Mouse (Mus musculus): ENCODE results near the gene Exoc3l4. TPM values are rescaled to one million over a fixed set of nuclear protein-coding genes. Genes with fewer than 3 reads are reported as not detected.

The Exoc3l4 gene
- polyA plus RNA-seq, 1 experiment from 2014 or later: 1.9 TPM

DNA sequence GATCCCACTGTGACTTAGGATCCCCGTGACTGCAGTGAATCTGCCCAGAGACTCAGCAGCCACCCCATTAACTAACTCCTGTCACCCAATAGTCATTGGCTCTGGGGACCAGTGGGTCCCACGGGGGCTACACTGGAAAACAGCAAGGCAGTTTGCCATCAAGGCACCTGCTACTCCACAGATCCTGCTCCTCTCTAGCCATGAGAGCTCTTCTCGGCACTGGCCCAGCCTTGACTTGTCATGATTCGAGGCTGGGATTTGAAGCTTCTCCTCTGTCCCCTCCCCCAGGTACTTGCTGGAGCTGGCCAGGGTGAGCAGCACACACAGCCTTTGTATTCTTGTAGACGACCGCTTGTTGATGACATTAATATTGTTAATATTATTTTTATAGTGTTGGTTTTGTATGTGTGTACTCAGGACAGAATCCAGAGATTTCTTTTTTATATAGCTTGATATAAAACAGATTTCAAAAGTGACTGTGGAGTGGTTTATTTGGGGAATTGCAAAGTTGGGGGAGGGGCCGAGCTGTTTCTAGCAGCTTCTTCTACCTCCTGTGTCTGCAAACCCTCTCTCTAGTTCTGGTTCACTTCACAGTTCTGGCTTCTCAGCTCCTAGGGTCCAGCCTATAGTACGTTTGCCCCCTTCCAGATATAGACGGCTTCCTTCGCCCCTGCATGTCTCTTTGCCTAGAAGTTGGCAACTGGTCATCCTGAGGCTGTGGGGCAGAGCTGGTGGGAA, 37.9 kb downstream of the Exoc3l4 start:
- whole genome bisulfite sequencing: 63% methylated on average over 10 of the region's 10 CpGs
- H3K27ac ChIP-seq (ENCODE audit: low read length): no peak overlapping the region
- H3K4me2 ChIP-seq (ENCODE audit: low read length): no peak overlapping the region
- peaks cover 26% of the 10 kb centered on the region for H3K27me3 ChIP-seq (replicated peaks; ENCODE audit: control insufficient read depth, insufficient read depth, low read length)
- no peak for ATAC-seq
- H3K4me1 ChIP-seq (replicated peaks; ENCODE audit: control insufficient read depth, insufficient read depth, low read length): no peaks in the 10 kb centered on the region
- no peaks in the 10 kb centered on the region for H3K9me3 ChIP-seq (ENCODE audit: control insufficient read depth, low read length)
- no peaks in the 10 kb centered on the region for H3K36me3 ChIP-seq (ENCODE audit: control insufficient read depth, insufficient read depth)
- no peak overlapping the region for H3K4me3 ChIP-seq (replicated peaks; ENCODE audit: low read length)
- H3K9ac ChIP-seq (replicated peaks; ENCODE audit: low read depth, low read length): no peak overlapping the region

DNA sequence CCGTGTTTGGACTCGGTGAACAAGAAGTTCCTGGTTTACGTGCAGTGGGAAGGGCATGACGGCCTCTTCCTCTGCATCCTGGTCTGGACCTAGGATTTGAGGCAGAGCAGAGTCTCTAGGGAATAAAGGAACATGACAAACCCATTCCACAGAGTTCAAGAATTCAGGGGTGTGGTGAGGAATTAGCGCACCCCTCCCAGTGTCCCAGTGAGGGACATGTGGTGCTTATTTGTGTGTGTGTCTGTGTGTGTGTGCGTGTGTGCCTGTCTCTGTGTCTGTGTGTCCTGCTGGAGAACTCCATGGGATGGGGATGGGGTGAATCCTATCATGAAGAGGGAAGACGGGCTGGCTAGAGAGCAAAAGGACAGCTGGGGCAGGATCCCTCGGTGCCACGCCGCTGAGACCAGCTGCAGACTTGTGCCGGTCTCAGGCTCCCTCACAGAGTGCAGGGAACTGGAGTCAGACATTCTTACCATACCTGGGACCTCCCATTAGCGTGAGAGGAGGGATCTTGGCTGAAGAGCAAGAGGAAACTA, 38.6 kb downstream of the Exoc3l4 start:
- Histone ChIP-seq H3K36me3 (ENCODE audit: control insufficient read depth, insufficient read depth) (no peaks in the 10 kb centered on the region), H3K9me3 (ENCODE audit: control insufficient read depth, low read length) (no peaks in the 10 kb centered on the region), H3K4me3 (replicated peaks; ENCODE audit: low read length) (no peak overlapping the region), H3K9ac (replicated peaks; ENCODE audit: low read depth, low read length) (no peak overlapping the region), H3K27ac (ENCODE audit: low read length) (no peak overlapping the region), H3K27me3 (replicated peaks; ENCODE audit: control insufficient read depth, insufficient read depth, low read length) (peaks cover 19% of the 10 kb centered on the region), H3K4me2 (ENCODE audit: low read length) (no peak overlapping the region), H3K4me1 (replicated peaks; ENCODE audit: control insufficient read depth, insufficient read depth, low read length) (no peaks in the 10 kb centered on the region)
- ATAC-seq: no peak
- WGBS: 64% methylated on average over 12 of the region's 12 CpGs

DNA sequence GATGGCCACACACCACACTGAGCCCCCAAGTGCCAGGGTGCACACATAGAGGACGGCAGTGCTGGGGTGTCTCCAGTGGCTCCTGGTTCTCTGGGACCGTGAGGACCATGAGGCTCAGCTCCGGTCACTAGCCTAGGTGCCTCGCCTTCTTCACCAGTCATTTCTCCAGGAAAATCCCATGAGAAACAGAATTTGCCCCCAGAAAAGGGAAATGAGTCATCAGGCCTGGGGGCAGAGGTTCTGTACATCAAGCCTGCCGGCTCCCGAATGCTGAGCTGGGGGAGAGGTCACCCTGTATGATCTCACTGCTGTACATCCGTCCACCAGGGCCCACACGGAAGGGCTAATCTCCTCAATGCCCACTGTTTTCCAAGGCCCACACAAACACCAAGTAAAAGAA, 39.0 kb downstream of the Exoc3l4 start:
- Histone ChIP-seq H3K36me3 (ENCODE audit: control insufficient read depth, insufficient read depth) (no peaks in the 10 kb centered on the region), H3K4me1 (replicated peaks; ENCODE audit: control insufficient read depth, insufficient read depth, low read length) (no peaks in the 10 kb centered on the region), H3K27ac (ENCODE audit: low read length) (no peak overlapping the region), H3K4me3 (replicated peaks; ENCODE audit: low read length) (no peak overlapping the region), H3K9ac (replicated peaks; ENCODE audit: low read depth, low read length) (no peak overlapping the region), H3K27me3 (replicated peaks; ENCODE audit: control insufficient read depth, insufficient read depth, low read length) (peaks cover 17% of the 10 kb centered on the region), H3K9me3 (ENCODE audit: control insufficient read depth, low read length) (no peaks in the 10 kb centered on the region), H3K4me2 (ENCODE audit: low read length) (no peak overlapping the region)
- WGBS: 53% methylated on average over 8 of the region's 8 CpGs
- ATAC-seq: no peak

DNA sequence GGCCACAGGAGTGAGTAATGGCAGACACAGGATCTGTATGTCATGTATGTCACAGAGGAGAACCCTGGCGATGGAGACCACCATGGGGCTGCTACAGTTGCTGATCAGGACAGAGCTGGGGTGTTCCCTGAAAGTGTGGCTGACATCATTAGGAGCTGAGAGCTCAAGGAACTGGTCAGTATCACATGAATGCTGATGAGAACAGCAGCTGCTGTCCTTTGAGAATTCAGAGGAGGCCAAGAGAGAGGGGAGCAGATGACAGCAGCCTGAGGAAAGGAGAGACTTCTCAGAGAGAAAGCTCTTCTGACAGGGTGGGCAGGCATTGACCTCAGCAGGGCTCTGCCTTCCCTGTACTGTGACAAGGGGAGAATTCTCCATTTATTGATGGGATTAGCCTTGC, 40.9 kb downstream of the Exoc3l4 start:
- Histone ChIP-seq H3K4me1 (replicated peaks; ENCODE audit: control insufficient read depth, insufficient read depth, low read length) (no peaks in the 10 kb centered on the region), H3K36me3 (ENCODE audit: control insufficient read depth, insufficient read depth) (no peaks in the 10 kb centered on the region), H3K27me3 (replicated peaks; ENCODE audit: control insufficient read depth, insufficient read depth, low read length) (peaks cover 9% of the 10 kb centered on the region; the same call in 1 of the 2 replicates), H3K4me2 (ENCODE audit: low read length) (no peak overlapping the region), H3K9me3 (ENCODE audit: control insufficient read depth, low read length) (no peaks in the 10 kb centered on the region), H3K9ac (replicated peaks; ENCODE audit: low read depth, low read length) (no peak overlapping the region), H3K4me3 (replicated peaks; ENCODE audit: low read length) (no peak overlapping the region), H3K27ac (ENCODE audit: low read length) (no peak overlapping the region)
- WGBS: 81% methylated on average over 1 of the region's 1 CpGs
- ATAC-seq: no peak

DNA sequence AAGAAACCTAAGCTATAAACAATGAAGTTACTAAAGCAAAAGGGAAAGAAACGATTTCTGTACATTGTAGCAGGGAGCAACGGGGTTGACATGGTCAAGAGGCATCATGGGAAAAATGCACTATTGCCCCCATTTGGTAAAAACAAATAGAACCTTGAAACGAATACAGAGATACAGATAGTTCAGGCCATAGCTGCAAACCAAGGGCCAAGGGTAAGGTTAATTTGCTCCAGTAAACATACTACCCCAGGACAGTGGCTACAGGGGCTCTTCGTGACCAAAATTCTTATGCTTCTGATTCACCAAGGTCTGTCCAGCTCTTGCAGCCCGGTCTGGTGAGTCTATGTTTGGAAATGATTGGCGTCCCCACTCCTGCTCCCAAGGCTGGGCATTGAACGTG, 46.8 kb downstream of the Exoc3l4 start:
- Histone ChIP-seq H3K27ac (ENCODE audit: low read length) (no peak overlapping the region), H3K4me2 (ENCODE audit: low read length) (no peak overlapping the region), H3K27me3 (replicated peaks; ENCODE audit: control insufficient read depth, insufficient read depth, low read length) (no peaks in the 10 kb centered on the region), H3K9me3 (ENCODE audit: control insufficient read depth, low read length) (no peaks in the 10 kb centered on the region), H3K9ac (replicated peaks; ENCODE audit: low read depth, low read length) (no peak overlapping the region), H3K36me3 (ENCODE audit: control insufficient read depth, insufficient read depth) (no peaks in the 10 kb centered on the region), H3K4me3 (replicated peaks; ENCODE audit: low read length) (no peak overlapping the region), H3K4me1 (replicated peaks; ENCODE audit: control insufficient read depth, insufficient read depth, low read length) (no peaks in the 10 kb centered on the region)
- ATAC-seq: no peak
- WGBS: 80% methylated on average over 7 of the region's 7 CpGs

DNA sequence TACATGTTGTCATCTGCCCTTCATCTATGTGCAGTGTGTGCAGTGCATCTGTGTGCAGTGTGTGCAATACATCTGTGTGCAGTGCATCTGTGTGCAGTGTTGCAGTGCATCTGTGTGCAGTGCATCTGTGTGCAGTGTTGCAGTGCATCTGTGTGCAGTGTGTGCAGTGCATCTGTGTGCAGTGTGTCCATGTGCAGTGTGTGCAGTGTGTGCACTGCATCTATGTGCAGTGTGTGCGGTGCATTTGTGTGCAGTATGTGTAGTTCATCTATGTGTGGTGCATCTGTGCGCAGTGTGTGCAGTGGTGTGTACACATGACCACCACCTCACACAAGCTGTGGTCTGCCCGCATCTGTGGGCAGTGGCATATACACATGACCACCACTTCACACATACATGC, 49.6 kb downstream of the Exoc3l4 start:
- Histone ChIP-seq H3K36me3 (ENCODE audit: control insufficient read depth, insufficient read depth) (no peaks in the 10 kb centered on the region), H3K4me3 (replicated peaks; ENCODE audit: low read length) (no peak overlapping the region), H3K9me3 (ENCODE audit: control insufficient read depth, low read length) (no peaks in the 10 kb centered on the region), H3K4me2 (ENCODE audit: low read length) (no peak overlapping the region), H3K27ac (ENCODE audit: low read length) (no peak overlapping the region), H3K27me3 (replicated peaks; ENCODE audit: control insufficient read depth, insufficient read depth, low read length) (no peaks in the 10 kb centered on the region), H3K4me1 (replicated peaks; ENCODE audit: control insufficient read depth, insufficient read depth, low read length) (peaks cover 3% of the 10 kb centered on the region; the same call in 1 of the 2 replicates), H3K9ac (replicated peaks; ENCODE audit: low read depth, low read length) (no peak overlapping the region)
- ATAC-seq: no peak
- 99% methylated on average over 3 of the region's 3 CpGs for WGBS

DNA sequence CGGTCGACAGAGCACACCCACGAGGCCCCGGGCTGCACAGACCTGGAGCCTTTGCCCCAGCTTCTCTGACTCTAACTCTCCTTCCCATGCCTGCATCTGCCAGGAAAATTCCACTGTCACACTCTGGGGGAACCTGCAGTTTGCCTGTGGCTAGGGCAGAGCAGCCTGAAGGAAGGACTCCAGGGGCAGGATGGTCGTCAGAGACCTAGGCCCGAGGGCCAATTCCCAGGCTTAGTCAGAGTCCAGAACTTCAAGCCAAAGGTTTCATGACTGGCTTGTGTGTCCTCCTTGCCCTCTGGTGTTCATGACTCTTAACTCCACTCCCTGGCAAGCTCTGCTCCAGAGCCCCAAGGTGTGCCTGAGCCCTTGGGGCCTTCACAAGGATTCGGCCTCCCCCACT, 51.4 kb downstream of the Exoc3l4 start:
- WGBS: 56% methylated on average over 7 of the region's 7 CpGs
- Histone ChIP-seq H3K9ac (replicated peaks; ENCODE audit: low read depth, low read length) (no peak overlapping the region), H3K4me2 (ENCODE audit: low read length) (no peak overlapping the region), H3K9me3 (ENCODE audit: control insufficient read depth, low read length) (no peaks in the 10 kb centered on the region), H3K36me3 (ENCODE audit: control insufficient read depth, insufficient read depth) (no peaks in the 10 kb centered on the region), H3K27me3 (replicated peaks; ENCODE audit: control insufficient read depth, insufficient read depth, low read length) (no peaks in the 10 kb centered on the region), H3K4me3 (replicated peaks; ENCODE audit: low read length) (no peak overlapping the region), H3K27ac (ENCODE audit: low read length) (no peak overlapping the region), H3K4me1 (replicated peaks; ENCODE audit: control insufficient read depth, insufficient read depth, low read length) (peaks cover 7% of the 10 kb centered on the region)
- no peak for ATAC-seq

DNA sequence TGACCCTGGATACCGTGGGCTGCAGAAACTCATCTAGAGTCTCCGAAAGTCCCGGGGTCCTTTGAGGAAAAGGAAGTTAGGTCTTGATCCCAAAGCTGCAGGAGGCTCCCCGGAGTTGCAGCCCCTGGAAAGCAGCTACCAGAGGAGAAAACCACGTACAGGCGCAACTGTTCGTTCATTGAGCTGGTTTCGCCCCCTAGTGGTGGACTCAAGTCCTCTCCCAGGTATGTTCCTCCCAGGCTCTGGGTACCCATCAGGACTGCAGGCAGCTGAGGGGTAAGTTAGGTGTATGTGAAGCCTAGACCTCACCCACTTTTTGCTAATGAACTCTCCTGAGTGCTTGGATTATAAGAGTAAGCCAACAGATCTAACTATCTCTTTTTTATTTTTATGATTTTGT, 52.7 kb downstream of the Exoc3l4 start:
- Histone ChIP-seq H3K4me1 (replicated peaks; ENCODE audit: control insufficient read depth, insufficient read depth, low read length) (peaks cover 7% of the 10 kb centered on the region), H3K9ac (replicated peaks; ENCODE audit: low read depth, low read length) (no peak overlapping the region), H3K27ac (ENCODE audit: low read length) (no peak overlapping the region), H3K9me3 (ENCODE audit: control insufficient read depth, low read length) (no peaks in the 10 kb centered on the region), H3K36me3 (ENCODE audit: control insufficient read depth, insufficient read depth) (no peaks in the 10 kb centered on the region), H3K27me3 (replicated peaks; ENCODE audit: control insufficient read depth, insufficient read depth, low read length) (no peaks in the 10 kb centered on the region), H3K4me3 (replicated peaks; ENCODE audit: low read length) (no peak overlapping the region), H3K4me2 (ENCODE audit: low read length) (no peak overlapping the region)
- peak; percentile 63 for ATAC-seq
- WGBS: 13% methylated on average over 8 of the region's 8 CpGs

DNA sequence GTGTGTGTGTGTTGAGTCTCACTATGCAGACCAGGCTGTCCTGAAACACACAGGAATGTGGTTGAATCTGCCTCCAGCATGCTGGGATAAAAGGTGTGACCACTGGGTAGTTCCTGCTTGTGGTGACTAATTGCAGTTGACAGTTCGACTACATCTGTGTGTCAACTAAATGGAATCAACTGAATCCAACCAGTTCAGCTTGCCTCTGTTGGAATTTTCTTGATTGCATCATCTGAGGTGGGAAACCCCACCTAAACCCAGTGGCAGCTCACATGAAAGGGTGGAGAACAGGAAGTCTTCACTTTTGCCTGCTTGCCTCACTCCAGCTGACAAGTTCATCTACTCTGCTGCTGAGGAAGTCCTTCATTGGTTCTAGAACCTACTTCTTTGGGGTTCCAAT, 54.3 kb downstream of the Exoc3l4 start:
- WGBS: 73% methylated on average over 1 of the region's 1 CpGs
- Histone ChIP-seq H3K4me1 (replicated peaks; ENCODE audit: control insufficient read depth, insufficient read depth, low read length) (peaks cover 15% of the 10 kb centered on the region), H3K9ac (replicated peaks; ENCODE audit: low read depth, low read length) (no peak overlapping the region), H3K4me3 (replicated peaks; ENCODE audit: low read length) (no peak overlapping the region), H3K27me3 (replicated peaks; ENCODE audit: control insufficient read depth, insufficient read depth, low read length) (no peaks in the 10 kb centered on the region), H3K36me3 (ENCODE audit: control insufficient read depth, insufficient read depth) (no peaks in the 10 kb centered on the region), H3K9me3 (ENCODE audit: control insufficient read depth, low read length) (no peaks in the 10 kb centered on the region), H3K27ac (ENCODE audit: low read length) (no peak overlapping the region), H3K4me2 (ENCODE audit: low read length) (no peak overlapping the region)
- ATAC-seq: no peak

All from forebrain, embryonic 16.5 days (tissue).